Mouse (Mus musculus): ENCODE measurements at regions not wholly inside any gene's neighbourhood (a gene's known extent, or its start where the extent isn't known, plus 50 kb on each side); places are given as distances from the start of the nearest gene placed in this dataset.
A peak's percentile ranks its signal among the peaks of the same experiment; 100 is the strongest.
"Not testable (repeated sequence)": the region's sequence is repeated elsewhere in the genome, so short reads cannot be mapped to it uniquely, and the experiment has no call there.

DNA sequence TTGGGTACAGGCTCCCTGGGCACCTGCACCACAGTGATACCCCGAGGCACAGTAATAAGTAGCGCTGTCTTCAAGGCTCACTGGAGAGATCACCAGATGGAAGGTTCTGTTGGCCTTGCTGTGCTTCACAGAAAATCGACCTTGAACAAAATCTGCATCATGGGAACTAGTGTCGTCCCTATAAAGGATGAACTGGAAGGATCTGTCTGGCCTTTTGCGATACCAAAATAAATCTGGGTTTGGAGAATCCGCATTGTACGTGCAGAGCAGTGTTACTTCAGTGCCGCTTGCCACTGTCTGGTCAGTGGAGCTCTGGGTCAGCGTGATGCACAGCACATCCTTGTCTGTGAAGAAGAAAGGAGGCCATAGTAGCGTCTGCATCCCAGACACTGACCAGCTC, 105.3 kb downstream of the Dad1 start:
- DNase-seq (ENCODE audit: low spot score), result no peak

DNA sequence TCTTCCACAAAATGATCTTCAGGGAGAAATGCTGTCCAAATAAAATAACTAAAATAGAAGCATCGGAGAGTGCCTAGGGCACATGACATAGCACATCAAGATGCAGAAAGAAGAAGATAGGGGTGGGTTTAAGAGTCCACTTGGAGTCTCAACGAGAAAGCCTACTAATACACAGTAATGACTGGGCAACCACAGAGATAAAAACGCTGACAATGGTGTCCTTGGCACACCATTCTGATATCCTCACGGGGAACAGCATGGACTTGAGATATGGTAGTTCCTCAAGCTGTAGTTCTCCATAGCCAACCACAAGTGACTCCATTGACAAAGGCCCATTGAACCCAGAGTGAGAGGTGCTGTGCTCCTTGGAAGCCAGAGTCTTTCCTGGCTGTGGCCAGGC, 105.8 kb downstream of the Dad1 start:
- no peak for DNase-seq (ENCODE audit: low spot score)

DNA sequence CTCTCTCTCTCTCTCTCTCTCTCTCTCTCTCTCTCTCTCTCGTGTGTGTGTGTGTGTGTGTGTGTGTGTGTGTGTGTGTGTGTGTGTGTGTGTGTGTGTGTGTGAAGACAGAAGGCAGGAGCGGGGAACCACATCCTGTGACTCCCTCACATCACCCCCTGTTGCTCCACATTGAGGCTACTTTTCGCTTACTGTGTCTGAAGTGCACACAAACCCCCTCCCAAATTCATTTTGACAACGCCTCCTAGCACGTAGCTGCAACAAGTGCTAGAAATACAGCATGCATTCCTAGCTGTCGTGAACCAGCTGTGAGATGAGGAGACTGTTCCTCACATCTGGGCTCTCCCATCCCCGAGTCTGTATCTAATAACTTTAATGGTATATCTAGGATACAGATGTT, 106.4 kb downstream of the Dad1 start:
- DNase-seq (ENCODE audit: low spot score), result peak; percentile 80

DNA sequence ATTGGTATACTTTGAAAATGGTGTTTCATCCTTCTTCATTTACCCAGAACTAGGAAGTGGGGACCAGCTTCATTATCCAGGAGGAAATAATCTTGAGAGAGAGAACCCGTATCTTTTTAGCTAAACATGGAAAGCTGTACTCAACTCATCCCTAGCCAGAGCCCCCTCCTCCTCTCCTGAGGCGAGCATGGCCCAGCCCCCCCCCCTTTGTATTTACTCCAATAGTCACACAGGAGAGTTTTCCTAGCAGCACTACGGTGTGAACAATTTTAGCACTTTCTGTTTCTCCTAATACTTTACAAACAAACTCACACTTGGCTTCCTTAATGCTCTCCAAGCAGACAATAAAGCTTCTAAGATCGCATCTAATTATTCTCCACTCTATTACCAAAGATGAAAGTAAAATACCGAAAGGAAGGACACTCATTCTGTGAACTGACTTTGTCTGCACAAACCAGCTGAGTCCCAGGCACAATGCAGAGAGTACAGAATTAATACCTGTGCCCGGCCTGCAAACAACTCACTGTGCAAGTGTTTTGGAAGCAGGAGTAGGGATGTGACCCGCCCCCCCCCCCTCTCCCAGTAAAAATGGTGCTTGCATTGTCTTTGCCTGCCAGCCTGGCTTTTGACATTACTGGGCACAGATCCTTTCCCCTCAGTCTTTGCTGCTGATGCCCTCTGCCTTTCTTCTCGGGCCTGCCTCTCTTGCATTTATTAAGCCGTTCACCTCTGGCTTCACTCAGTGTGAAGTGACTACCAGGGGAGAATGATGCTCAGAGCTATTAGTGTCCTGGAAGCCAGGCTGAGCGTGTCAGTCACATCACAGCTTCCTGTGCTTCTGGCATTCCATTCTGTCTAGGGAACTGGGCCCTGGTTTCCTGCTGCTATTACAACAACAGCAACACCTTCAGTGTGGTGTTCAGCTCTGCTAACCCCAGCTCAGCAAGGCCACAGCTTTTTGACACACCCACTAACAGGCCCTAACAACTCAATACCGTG, 107.9 kb downstream of the Dad1 start:
- no peak for DNase-seq (ENCODE audit: low spot score)

DNA sequence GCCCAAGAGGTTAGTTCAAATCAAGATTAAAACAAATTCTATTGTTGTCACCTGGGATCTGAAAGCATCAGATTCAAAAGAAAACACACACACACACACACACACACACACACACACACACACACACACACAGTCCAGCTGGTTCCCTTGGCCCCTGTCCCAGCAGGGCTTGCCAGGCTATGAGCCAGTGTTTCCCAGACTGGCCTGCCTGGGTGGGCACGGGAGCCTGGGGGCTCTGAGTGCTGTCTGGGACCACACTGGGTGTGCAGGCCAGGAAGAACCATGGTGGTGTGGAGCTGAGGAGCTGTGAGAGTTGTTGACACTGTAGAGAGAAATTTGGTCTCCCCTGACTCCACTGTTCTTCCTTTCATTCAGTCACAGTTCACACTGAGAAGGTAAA, 110.1 kb downstream of the Dad1 start:
- no peak for DNase-seq (ENCODE audit: low spot score)

DNA sequence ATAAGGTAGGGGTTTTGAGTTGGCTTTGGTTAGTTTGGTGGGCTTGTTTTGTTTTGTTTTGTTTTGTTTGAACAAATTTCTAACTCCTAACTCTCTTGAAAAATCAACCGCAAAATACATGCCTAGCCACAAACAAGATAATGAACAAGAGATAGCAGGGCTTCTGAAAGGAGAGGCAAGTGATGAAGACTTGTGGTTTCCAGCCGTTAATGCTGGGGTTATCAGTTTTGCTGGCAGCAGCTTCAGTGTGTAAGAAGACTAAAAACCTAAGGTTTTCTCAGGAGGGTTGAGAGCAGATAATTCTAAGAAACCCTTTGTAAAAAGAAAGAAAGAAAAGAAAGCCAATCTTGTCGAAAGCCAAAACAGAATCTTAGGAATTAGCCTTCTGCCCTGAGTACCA, 115.6 kb downstream of the Dad1 start:
- no peak for DNase-seq (ENCODE audit: low spot score)

DNA sequence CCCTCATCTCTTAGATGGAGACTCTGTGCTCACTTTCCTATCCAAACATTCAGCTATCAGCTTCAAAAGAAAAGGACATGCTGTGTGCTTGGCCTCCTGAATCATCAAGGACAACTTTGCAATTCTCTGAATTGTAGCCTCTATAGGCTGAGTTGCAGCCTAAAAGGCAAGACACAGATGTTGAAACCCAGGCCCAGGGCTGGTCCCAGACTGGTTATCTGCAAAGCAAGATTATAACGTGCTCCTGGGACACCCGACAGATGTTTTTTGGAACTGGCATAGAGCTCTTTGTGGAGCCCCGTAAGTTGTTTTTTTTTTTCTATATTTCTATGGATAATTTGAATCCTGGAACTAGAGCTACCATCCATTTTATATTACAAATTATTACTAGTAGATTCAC, 117.4 kb downstream of the Dad1 start:
- no peak for DNase-seq (ENCODE audit: low spot score)

DNA sequence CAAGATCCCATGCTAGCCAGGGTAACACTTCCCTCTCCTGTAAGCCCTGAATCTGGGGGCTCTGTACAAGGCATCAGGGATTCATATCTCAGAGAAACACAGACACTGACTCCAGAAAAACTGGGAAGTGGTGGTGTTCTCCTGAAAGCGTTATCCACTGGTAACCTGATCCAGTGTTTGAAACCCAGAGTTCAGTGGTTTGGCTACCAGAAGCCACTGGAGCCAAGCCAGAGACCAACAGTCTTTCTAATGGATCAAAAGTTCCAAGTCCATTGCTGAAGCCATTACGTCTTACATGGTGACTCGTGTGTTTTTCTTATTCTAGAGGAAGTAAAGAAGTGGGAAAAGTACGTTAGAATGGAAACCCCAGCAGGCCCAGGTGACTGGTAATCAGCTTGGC, 125.6 kb downstream of the Dad1 start:
- no peak for DNase-seq (ENCODE audit: low spot score)

DNA sequence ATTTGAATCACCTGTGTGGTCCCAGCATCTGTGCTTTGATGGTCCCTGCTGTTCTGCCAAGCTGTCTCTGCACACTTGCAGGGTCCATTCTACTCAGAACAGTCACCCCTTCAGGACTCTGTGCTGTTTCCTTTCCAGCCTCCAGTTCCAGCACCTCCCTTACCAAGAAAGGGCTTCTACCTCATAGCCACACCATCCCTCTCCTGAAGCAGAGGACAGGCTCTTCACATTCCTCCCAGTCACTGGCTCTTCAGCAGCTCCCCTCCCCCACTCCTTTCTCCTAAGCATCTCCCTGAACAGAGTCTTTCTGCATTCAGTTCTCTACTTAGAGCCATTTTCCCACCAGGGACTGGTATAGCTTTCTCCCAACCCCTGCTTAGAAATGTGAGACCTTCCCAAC, 128.4 kb downstream of the Dad1 start:
- DNase-seq (ENCODE audit: low spot score), result peak; percentile 37

DNA sequence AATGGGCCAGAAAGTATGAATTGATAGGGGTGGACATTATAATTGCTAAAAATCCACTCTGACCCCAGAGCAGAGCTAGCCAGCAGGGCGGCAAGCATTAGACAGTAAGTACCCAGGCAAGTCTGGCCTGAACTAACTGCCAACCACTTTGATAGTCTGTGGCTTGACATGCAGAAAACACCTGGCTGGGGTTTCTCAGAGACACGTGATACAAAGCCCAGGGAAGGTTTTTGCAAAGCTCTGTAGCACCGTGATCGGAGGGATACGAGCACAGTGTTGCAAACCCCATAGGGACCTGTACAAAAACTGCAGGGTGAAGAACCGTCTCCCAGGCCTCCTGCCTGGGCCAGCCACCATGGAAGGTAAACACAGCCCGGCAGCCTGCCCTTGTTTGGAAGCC, 131.9 kb downstream of the Dad1 start:
- peak; percentile 72 for DNase-seq (ENCODE audit: low spot score)

DNA sequence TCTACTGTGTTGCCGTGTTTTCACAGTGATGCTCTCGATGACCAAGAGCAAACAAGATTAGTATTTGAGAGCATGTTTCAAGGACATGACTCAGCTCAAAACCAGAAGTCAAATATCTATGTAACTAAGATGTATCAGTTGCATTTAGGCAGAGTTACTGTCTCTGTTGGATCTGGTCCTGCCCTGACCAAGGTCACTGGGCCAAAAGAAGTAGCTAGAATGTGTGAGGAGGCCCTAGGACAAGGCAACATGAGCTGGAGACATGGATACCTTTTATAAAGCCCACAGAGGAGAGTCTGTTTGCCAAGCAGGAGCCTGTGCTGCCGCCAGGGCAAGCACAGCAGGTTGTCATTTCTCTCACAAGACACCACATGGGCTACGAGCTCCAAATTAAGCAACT, 132.6 kb downstream of the Dad1 start:
- DNase-seq (ENCODE audit: low spot score), result no peak

DNA sequence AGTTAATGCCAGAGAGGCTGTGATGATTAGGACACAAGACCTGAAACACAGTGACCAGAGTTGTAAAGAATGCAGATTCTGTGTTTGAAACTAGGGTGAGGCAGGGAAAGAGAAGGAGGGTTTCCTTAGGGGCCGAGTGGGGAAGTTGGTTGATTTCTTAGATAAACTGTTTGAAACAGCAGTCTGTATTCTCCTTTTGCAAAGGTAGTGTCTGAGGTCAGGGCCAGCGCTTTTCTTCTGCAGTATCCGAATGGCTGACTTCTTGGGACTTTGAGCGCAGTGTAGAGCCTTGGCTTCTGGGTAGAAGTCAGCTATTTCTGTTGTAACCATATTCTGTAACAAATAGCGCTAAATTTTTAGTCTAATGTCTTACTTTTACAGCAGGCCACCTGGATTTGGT, 133.7 kb downstream of the Dad1 start:
- DNase-seq (ENCODE audit: low spot score), result no peak

DNA sequence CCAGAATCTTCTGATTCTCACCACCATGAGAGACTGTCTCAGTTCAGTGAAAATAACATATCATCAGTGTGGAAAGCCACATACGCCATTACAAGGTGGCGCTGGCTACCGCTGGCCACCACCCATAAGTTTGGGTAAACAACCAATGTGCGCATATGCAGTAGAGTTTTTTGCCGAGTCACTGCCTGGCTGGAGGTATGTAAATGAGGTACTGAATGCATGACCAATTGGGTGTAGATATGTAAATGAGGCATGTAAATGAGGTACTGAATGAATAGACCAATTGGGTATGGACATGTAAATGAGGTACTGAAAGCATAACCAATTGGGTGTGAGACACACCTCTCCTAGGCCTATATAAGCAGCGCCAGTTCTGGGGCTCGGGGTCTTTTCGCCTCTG, 136.3 kb downstream of the Dad1 start:
- DNase-seq (ENCODE audit: low spot score), result not testable (repeated sequence)

DNA sequence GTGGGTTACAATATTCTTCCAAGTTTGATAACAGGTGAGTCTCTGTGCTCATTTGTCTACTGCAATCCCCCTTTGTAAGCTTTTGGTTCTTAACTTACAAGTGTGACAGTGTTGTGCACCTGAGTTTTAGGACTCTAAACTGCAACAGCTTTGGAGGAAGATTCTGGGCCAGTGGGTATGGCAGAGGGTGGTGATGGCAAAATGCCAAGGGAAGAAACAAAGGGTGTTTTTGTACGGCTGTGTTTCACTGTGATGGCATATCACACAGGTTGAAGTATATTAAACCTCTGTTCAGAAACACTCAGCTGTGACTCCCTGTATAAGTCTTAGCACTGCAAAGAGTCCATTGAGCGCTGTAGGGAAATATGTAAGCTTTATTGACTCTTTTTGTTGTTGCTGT, 140.7 kb downstream of the Dad1 start:
- no peak for DNase-seq (ENCODE audit: low spot score)

DNA sequence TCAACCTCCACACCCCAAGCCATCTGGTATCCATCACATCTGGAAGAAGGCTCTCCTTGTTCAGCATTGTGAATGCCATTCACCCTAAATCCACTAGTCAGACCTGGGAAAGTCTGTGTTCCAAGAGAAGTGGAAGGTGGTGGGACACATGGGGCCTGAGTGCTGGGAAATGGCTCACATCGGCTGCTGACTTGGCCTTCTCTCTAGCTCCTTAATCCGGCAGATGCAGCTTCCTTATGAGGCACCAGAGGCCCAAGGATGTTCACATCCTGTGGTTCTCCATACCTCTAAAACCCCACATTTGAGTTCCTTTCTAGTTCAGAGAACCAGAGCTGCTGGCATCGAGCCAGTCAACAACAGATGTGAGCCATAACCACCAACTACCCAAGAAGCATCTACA, 142.9 kb downstream of the Dad1 start:
- peak; percentile 70 for DNase-seq (ENCODE audit: low spot score)

DNA sequence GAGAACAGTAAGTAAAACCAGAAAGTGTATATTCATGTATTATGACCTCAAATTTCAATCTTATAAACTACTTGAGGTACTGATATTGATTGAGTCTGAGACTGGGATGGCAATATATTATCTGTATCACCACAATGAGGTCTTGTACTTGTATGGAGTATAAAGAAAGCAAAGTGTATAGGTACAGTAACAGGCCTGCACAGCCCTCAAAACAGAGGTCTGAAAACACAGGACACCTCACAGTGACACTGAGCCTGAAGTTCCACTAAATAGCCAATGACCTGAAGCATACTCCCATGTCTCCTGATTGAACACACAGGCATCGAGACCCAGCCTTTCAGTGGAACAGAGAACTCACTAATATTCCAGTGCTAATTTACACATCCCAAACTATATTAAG, 144.8 kb downstream of the Dad1 start:
- no peak for DNase-seq (ENCODE audit: low spot score)

DNA sequence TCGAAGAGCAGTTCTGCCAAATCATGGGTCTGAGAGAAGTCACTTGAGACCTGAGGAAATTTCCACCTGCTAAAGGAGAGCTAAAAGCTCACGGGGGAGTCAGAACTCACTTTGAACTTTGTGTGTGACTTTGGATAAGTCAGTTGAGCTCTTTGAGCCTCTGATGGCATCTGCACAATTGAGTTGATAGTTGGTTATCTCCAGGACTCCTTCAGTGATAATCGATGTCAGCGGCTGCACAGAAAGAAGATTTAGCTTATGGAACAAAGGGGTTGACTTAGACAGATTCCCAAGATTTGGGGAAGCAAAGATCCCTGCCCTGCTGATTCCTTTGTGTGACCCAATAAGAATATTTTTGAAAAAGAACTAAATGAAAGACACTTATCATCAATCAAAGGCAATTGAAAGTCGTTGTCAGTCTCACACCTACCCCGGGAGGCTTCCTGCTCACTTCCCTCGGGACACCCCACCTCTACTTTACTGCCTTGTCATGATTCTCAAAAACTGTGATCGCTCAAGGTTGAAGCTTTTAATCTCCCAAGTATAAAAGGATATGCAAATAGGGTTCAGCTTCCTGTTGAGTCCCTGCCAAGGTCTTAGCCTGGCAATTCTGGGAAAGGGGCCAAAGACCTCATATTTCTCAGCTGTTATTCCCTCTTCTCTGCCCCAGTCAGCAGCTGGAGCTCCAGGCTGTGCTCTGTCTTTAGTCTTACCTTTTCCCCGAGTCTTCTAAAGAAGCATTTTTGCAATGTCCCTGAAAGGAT, 145.4 kb downstream of the Dad1 start:
- peak; percentile 21 for DNase-seq (ENCODE audit: low spot score)

DNA sequence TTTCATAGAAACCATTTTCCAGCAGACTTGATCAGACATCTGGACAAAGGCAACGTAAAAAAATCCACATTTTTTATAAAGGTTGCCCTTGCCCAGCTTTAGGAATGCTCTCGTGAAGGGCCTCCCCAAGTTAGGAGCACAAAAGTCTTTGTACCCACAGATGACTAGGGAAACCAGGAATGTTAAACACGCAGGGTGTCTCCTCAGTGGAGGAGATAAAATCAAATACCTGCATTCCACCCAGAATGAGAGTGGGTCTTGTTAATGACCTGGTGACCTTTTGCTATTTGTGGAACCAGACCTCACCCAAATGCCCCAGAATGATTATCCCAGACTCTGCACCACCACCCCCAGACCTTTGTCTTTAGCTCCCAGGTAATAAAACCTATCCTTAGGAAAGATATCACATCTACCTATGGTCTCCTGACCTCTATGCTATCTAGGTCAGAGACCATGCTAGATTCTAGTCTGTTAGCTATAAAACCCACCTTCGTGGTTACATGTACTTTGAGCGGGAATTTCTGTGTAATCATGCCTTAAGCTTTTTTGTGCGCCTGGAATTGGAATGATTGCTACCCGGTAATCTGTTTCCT, 146.6 kb downstream of the Dad1 start:
- no peak for DNase-seq (ENCODE audit: low spot score)

DNA sequence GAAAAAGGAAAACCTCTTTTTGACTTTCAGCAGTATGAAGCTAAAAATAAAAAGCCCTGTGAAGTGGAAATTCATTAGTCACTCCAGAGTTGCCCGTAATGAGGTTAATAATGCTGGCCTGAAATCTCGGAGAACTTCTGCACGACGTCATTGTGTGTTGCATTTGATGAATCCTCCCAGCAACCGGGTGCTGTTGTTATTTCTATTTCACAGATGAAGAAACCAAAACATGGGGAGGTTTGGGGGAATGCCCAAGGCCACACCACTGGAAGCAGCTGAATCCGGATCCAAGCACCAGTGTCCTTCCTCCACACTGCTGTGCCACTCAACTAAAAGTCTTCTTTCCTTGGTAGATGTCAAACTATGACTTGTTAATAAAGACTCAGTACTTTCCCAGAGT, 149.7 kb downstream of the Dad1 start:
- no peak for DNase-seq (ENCODE audit: low spot score)

DNA sequence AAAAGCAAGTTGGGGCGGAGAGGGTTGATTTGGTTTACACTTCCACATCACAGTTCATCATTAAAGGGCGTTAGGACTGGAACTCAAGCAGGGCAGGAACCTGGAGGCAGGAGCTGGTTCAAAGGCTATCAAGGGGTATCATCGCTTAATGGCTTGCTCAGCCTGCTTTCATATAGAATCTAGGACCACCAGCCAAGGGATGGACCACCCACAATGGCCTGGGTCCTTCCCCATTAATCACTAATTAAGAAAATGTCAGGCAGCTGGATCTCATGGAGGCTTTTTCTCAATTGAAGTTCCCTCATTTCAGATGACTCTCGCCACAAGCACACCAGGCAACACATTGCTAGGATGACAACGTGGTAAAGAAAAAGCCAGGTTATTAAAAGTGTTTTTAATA, 150.4 kb downstream of the Dad1 start:
- DNase-seq (ENCODE audit: low spot score), result no peak

DNA sequence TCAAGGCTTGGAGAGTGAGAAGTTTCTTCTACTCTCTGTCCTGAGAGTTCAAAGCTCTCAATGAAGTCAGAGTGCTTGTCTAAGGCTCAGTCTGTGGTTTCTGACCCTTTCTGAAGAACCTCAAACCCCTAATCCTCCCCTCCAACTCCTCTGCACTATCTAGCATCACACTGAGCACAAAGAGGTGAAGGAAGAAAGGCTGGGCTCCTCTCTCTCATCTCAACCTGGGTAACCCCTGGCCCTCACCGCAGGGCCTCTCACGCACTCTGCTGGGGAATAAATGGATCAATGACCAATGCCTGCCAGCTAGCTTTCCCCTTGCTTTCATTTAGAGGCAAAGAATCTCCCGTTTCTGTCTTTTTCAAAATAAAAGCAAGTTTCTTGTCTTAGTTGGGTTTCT, 150.8 kb downstream of the Dad1 start:
- no peak for DNase-seq (ENCODE audit: low spot score)

DNA sequence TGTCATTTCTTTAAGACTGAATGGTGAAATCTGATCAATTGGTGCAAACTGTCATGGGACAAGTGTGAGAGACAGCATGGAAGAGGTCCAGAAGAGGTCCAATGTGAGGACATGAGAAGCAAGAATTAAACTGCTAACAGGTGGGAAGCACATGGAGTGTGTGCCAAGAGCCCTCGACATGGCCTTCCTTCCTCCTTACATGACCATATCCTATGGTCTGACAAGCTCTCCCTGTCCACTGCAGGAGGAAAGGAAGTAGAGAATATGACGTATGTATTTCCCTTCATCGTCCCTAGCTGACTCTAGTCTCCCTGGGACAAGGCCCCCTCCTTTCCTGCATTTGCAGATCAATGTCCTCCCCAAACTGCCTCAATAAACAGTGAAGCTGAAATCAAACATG, 152.1 kb downstream of the Dad1 start:
- DNase-seq (ENCODE audit: low spot score), result no peak

Data from thymus, postnatal 0 days (tissue).